Mouse (Mus musculus): Measurements from ENCODE around the gene Hepacam2. TPM values are rescaled to one million over a fixed set of nuclear protein-coding genes. Genes with fewer than 3 reads are reported as not detected.
"Not testable (repeated sequence)": the region's sequence is repeated elsewhere in the genome, so short reads cannot be mapped to it uniquely, and the experiment has no call there.

The Hepacam2 gene
- 0.36 and 0.72 TPM in 2 replicates for polyA plus RNA-seq (2016; fragmentation: Nextera tagmentation; extraction: Ambion mirVana)

GRCm38 (mm10) chr6:3498162-3498848 lies at the start of gene Hepacam2, which contains the start of gene Vps50:
Gene Hepacam2 (minus strand): TSS chr6:3498298.
Gene Vps50 (plus strand): TSS chr6:3498382.
- peak within 1 kb of the TSS; percentile 80 for H3K27ac ChIP-seq (replicated peaks)

GRCm38 (mm10) chr6:3544970-3545369 lies 46.9 kb upstream of the Hepacam2 start:
- no peak for DNase-seq (ENCODE audit: low spot score)
- Histone ChIP-seq H3K9me3 (no peaks in the 10 kb centered on the region), H3K27me3 (replicated peaks; ENCODE audit: low read depth, poor library complexity, severe bottlenecking) (no peaks in the 10 kb centered on the region), H3K4me1 (no peaks in the 10 kb centered on the region), H3K4me3 (no peak overlapping the region), H3K27ac (replicated peaks) (no peak overlapping the region), H3K36me3 (replicated peaks) (peaks cover 7% of the 10 kb centered on the region)
- WGBS: 68% methylated on average over 1 of the region's 1 CpGs

More at GRCm38 (mm10) chr6:3498162-3498848, at the start of gene Hepacam2, which contains the start of gene Vps50:
- peak; percentile 88 for DNase-seq (ENCODE audit: low spot score)
- H3K27me3 ChIP-seq (replicated peaks; ENCODE audit: low read depth, poor library complexity, severe bottlenecking): no peaks in the 10 kb centered on the region
- H3K4me1 ChIP-seq: peaks cover 12% of the 10 kb centered on the region; the same call in 1 of the 2 replicates
- 1% methylated on average over 28 of the region's 28 CpGs for WGBS
- no peaks in the 10 kb centered on the region for H3K9me3 ChIP-seq
- no peaks in the 10 kb centered on the region for H3K36me3 ChIP-seq (replicated peaks)
- peak within 1 kb of the TSS; percentile 82 for H3K4me3 ChIP-seq

- no peak overlapping the region for H3K4me3 ChIP-seq
- no peak overlapping the region for H3K27ac ChIP-seq (replicated peaks)
- H3K9me3 ChIP-seq: no peaks in the 10 kb centered on the region
- 89% methylated on average over 4 of the region's 4 CpGs for WGBS
- H3K27me3 ChIP-seq (replicated peaks; ENCODE audit: low read depth, poor library complexity, severe bottlenecking): no peaks in the 10 kb centered on the region
- H3K4me1 ChIP-seq: no peaks in the 10 kb centered on the region
- no peak for DNase-seq (ENCODE audit: low spot score)
- H3K36me3 ChIP-seq (replicated peaks): peaks cover 7% of the 10 kb centered on the region
These were observed 45.8 kb upstream of the Hepacam2 start for GRCm38 (mm10) chr6:3543862-3544261.

- Histone ChIP-seq H3K4me1 (no peaks in the 10 kb centered on the region), H3K27ac (replicated peaks) (no peak overlapping the region), H3K36me3 (replicated peaks) (peaks cover 6% of the 10 kb centered on the region; the same call in 1 of the 2 replicates), H3K9me3 (no peaks in the 10 kb centered on the region), H3K27me3 (replicated peaks; ENCODE audit: low read depth, poor library complexity, severe bottlenecking) (no peaks in the 10 kb centered on the region), H3K4me3 (no peak overlapping the region)
- 92% methylated on average over 2 of the region's 2 CpGs for WGBS
- no peak for DNase-seq (ENCODE audit: low spot score)
These were observed 41.4 kb upstream of the Hepacam2 start for GRCm38 (mm10) chr6:3539470-3539869.

GRCm38 (mm10) chr6:3536048-3536447 lies 38.0 kb upstream of the Hepacam2 start:
- peaks cover 6% of the 10 kb centered on the region; the same call in 1 of the 2 replicates for H3K36me3 ChIP-seq (replicated peaks)
- 79% methylated on average over 1 of the region's 1 CpGs for WGBS

GRCm38 (mm10) chr6:3531445-3531844 lies 33.3 kb upstream of the Hepacam2 start:
- no peaks in the 10 kb centered on the region for H3K4me1 ChIP-seq

More at GRCm38 (mm10) chr6:3536048-3536447, 38.0 kb upstream of the Hepacam2 start:
- Histone ChIP-seq H3K27me3 (replicated peaks; ENCODE audit: low read depth, poor library complexity, severe bottlenecking) (no peaks in the 10 kb centered on the region), H3K4me1 (no peaks in the 10 kb centered on the region), H3K9me3 (no peaks in the 10 kb centered on the region), H3K4me3 (no peak overlapping the region), H3K27ac (replicated peaks) (no peak overlapping the region)
- DNase-seq (ENCODE audit: low spot score): no peak

GRCm38 (mm10) chr6:3528198-3528597 lies 30.1 kb upstream of the Hepacam2 start:
- no peaks in the 10 kb centered on the region for H3K4me1 ChIP-seq
- H3K36me3 ChIP-seq (replicated peaks): peaks cover 5% of the 10 kb centered on the region
- H3K27ac ChIP-seq (replicated peaks): no peak overlapping the region
- no peaks in the 10 kb centered on the region for H3K27me3 ChIP-seq (replicated peaks; ENCODE audit: low read depth, poor library complexity, severe bottlenecking)
- H3K9me3 ChIP-seq: no peaks in the 10 kb centered on the region
- H3K4me3 ChIP-seq: no peak overlapping the region
- no peak for DNase-seq (ENCODE audit: low spot score)
- WGBS: 95% methylated on average over 4 of the region's 4 CpGs

More at GRCm38 (mm10) chr6:3531445-3531844, 33.3 kb upstream of the Hepacam2 start:
- 0 out of 2 replicates have a peak, but pooled peaks cover 6% of the 10 kb centered on the region for H3K36me3 ChIP-seq (replicated peaks)
- DNase-seq (ENCODE audit: low spot score): no peak
- 67% methylated on average over 5 of the region's 5 CpGs for WGBS
- no peaks in the 10 kb centered on the region for H3K9me3 ChIP-seq
- no peak overlapping the region for H3K4me3 ChIP-seq
- no peaks in the 10 kb centered on the region for H3K27me3 ChIP-seq (replicated peaks; ENCODE audit: low read depth, poor library complexity, severe bottlenecking)
- no peak overlapping the region for H3K27ac ChIP-seq (replicated peaks)

- H3K9me3 ChIP-seq: no peaks in the 10 kb centered on the region
- no peak overlapping the region for H3K27ac ChIP-seq (replicated peaks)
- H3K36me3 ChIP-seq (replicated peaks): peaks cover 4% of the 10 kb centered on the region
- WGBS: 53% methylated on average over 3 of the region's 3 CpGs
- DNase-seq (ENCODE audit: low spot score): peak; percentile 12
- no peak overlapping the region for H3K4me3 ChIP-seq
- no peaks in the 10 kb centered on the region for H3K27me3 ChIP-seq (replicated peaks; ENCODE audit: low read depth, poor library complexity, severe bottlenecking)
- H3K4me1 ChIP-seq: 0 out of 2 replicates have a peak, but pooled peaks cover 8% of the 10 kb centered on the region
These were observed 14.5 kb upstream of the Hepacam2 start for GRCm38 (mm10) chr6:3512611-3513010.

GRCm38 (mm10) chr6:3511612-3512011 lies 13.5 kb upstream of the Hepacam2 start:
- WGBS: 54% methylated on average over 11 of the region's 11 CpGs
- Histone ChIP-seq H3K9me3 (no peaks in the 10 kb centered on the region), H3K27ac (replicated peaks) (peak overlapping the region; percentile 66), H3K4me3 (no peak overlapping the region), H3K4me1 (0 out of 2 replicates have a peak, but pooled peaks cover 8% of the 10 kb centered on the region), H3K36me3 (replicated peaks) (no peaks in the 10 kb centered on the region), H3K27me3 (replicated peaks; ENCODE audit: low read depth, poor library complexity, severe bottlenecking) (no peaks in the 10 kb centered on the region)
- peak; percentile 14 for DNase-seq (ENCODE audit: low spot score)

- DNase-seq (ENCODE audit: low spot score): no peak
- WGBS: 84% methylated on average over 10 of the region's 10 CpGs
- 0 out of 2 replicates have a peak, but pooled peaks cover 8% of the 10 kb centered on the region for H3K4me1 ChIP-seq
These were observed 13.0 kb upstream of the Hepacam2 start for GRCm38 (mm10) chr6:3511116-3511515.

GRCm38 (mm10) chr6:3509782-3510181 lies 11.7 kb upstream of the Hepacam2 start:
- no peaks in the 10 kb centered on the region for H3K27me3 ChIP-seq (replicated peaks; ENCODE audit: low read depth, poor library complexity, severe bottlenecking)
- H3K27ac ChIP-seq (replicated peaks): no peak overlapping the region
- WGBS: 35% methylated on average over 2 of the region's 2 CpGs
- no peaks in the 10 kb centered on the region for H3K36me3 ChIP-seq (replicated peaks)
- H3K4me1 ChIP-seq: 0 out of 2 replicates have a peak, but pooled peaks cover 8% of the 10 kb centered on the region
- H3K4me3 ChIP-seq: no peak overlapping the region
- no peak for DNase-seq (ENCODE audit: low spot score)
- H3K9me3 ChIP-seq: no peaks in the 10 kb centered on the region

More at GRCm38 (mm10) chr6:3511116-3511515, 13.0 kb upstream of the Hepacam2 start:
- Histone ChIP-seq H3K27me3 (replicated peaks; ENCODE audit: low read depth, poor library complexity, severe bottlenecking) (no peaks in the 10 kb centered on the region), H3K4me3 (no peak overlapping the region), H3K9me3 (no peaks in the 10 kb centered on the region), H3K27ac (replicated peaks) (peak overlapping the region; percentile 66; the same call in 1 of the 2 replicates), H3K36me3 (replicated peaks) (no peaks in the 10 kb centered on the region)

GRCm38 (mm10) chr6:3508151-3508550 lies 10.1 kb upstream of the Hepacam2 start:
- not testable (repeated sequence) for H3K36me3 ChIP-seq (replicated peaks); DNase-seq (ENCODE audit: low spot score); H3K4me3 ChIP-seq; H3K27ac ChIP-seq (replicated peaks); H3K9me3 ChIP-seq; H3K27me3 ChIP-seq (replicated peaks; ENCODE audit: low read depth, poor library complexity, severe bottlenecking); H3K4me1 ChIP-seq
- 89% methylated on average over 2 of the region's 2 CpGs for WGBS

GRCm38 (mm10) chr6:3507078-3507477 lies 9.0 kb upstream of the Hepacam2 start:
- H3K36me3 ChIP-seq (replicated peaks): no peaks in the 10 kb centered on the region
- no peaks in the 10 kb centered on the region for H3K9me3 ChIP-seq
- no peak overlapping the region for H3K27ac ChIP-seq (replicated peaks)
- 0 out of 2 replicates have a peak, but pooled peaks cover 3% of the 10 kb centered on the region for H3K4me1 ChIP-seq
- DNase-seq (ENCODE audit: low spot score): no peak
- no peak overlapping the region for H3K4me3 ChIP-seq
- 75% methylated on average over 4 of the region's 4 CpGs for WGBS
- no peaks in the 10 kb centered on the region for H3K27me3 ChIP-seq (replicated peaks; ENCODE audit: low read depth, poor library complexity, severe bottlenecking)
